Mouse (Mus musculus) hindlimb bud, embryonic 11.5 days (tissue): ENCODE measurements at regions not wholly inside any gene's neighbourhood (a gene's known extent, or its start where the extent isn't known, plus 50 kb on each side); places are given as distances from the start of the nearest gene placed in this dataset.

Source experiments
- DNase-seq: peaks from one replicate; pipeline ENCODE4 v3.0.0-alpha.2; 2012; ENCODE audit warnings: low read depth, low spot score; ENCODE audit errors: extremely low spot score

DNA sequence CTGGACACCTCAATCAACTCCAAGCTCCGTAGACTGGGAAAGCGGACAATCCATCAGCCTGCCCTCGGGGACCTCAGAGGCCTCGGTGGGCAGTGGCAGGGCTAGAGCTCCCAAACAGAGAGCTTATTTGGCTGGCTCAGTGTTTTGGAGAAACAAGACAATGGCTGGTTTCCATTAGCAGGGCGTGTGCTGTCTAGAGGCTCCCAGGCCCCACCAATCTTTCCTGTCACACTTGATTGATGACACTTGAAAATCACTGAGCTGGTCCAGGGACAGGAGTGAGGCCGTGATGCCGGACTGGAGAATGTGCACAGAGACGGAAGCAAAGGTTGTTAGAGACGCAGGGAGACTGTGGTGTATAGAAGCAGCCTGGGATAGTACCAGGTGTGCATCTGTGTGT is 159.4 kb upstream of the 3110018I06Rik start:
- no peak for DNase-seq

- no peak for DNase-seq
Measured at GRCm38 (mm10) chr12:107334366-107334765, 154.1 kb upstream of the 3110018I06Rik start.

- DNase-seq, result no peak
Measured at GRCm38 (mm10) chr12:107335106-107335505, 153.3 kb upstream of the 3110018I06Rik start.

GRCm38 (mm10) chr12:107338758-107339157 is 149.7 kb upstream of the 3110018I06Rik start:
- DNase-seq, result no peak

DNA sequence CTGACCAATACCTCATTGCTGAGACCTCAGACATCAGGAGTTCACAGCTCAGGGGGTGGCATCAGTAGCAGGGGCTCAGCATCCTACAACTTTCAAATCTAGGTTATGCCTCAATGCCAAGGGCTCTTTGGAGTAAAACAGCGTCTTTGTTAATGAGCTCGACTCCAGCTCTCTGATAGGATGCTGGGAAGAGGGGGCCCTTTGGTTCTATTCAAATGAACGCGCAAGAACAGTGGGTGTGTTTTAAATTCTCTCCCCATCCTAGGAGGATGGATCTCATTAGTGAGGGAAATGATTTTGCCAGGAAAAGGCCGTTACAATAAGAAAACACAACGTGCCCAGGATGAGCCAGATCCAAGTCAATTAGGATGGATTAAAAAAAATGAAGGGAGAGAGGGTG is 132.2 kb upstream of the 3110018I06Rik start:
- no peak for DNase-seq

DNA sequence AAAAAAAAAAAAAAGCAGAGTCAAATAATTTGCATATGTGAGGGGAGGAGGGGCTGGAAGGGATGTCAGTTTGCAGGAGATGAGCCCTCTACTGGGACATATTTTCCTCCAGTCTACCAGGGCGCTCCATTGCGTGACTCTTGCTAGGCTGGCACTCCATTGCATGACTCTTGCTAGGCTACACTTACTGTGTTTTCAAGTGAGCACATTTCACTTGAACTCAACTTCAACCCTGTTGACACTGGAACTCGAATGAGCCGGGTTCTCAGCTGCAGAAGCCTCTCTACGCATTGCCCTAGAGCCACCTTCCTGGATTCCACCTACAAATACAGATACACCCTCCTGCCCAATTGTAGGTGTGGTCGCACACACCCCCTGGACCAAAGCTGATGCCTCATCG is 131.5 kb upstream of the 3110018I06Rik start:
- no peak for DNase-seq

DNA sequence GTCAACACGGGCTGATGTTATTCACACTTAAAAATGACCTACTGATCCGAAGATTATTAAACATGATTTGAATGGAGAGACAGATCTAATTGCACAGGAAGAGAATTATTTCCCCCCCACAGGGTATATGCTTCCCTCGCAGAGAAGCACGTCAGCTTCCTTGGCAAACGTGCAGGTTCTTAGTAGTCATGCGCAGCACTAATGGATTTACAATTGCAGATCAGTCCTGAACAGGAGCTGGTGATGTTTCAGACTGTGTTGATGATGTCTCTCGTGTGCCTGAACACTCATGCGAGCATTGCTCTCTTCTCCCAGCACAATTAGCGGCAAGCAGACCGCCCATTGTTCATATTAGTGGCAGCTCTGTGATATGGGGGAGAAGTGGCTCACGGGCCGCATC is 127.9 kb upstream of the 3110018I06Rik start:
- DNase-seq, result no peak

DNA sequence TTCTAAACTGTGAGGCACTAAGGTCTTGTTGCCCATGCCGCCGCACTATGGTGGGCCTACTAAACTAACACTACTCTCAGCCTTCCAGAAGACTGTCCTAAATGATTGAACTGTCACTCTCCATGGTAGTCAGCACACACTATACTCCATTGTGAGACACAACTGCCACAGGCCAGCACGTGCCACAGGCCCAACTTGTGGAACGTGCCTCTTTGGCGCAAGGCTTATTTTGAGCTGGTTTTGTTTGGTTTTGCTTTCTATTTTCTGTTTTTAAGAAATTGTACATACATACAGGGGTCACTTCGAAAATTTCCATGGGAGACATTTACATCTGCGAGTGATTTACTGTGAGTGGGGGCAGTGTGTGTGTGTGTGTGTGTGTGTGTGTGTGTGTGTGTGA is 126.8 kb upstream of the 3110018I06Rik start:
- no peak for DNase-seq

- DNase-seq, result no peak
Measured at GRCm38 (mm10) chr12:107362120-107362519, 126.3 kb upstream of the 3110018I06Rik start.

GRCm38 (mm10) chr12:107372254-107372653 is 116.2 kb upstream of the 3110018I06Rik start:
- no peak for DNase-seq

DNA sequence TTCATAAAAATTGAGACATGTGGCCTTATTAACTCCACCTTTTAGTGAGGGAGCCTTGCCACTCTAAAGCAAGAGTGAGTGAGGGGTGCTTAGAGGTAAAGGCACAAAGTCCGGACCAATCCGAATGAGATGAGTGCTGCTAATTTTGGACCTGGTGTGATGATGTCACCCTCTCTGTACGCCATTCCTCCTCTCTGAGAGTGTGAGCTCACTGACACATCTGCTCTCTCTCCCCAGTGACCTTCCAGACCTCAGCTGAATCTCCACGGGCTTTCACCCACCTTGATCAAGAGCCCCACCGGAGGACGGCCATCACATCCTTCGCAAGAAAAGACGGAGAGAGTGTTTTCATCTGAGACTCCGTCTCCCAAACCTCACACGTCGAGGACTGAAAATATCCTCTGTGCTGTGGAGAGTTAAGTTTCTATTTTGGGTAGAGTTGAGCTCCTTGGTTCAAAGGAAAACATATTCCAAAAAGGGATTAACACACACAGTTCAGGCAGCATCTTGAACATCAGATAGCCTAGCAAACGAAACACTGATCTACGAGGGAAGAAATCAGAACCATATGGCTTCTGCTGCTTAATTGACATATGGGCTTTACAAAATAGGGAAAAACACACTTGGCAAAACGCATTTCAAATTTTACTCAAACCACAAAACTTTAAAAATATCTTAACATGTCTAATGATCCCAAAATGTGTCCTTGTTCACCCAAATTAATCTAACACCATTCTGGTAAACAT is 96.2 kb upstream of the 3110018I06Rik start:
- DNase-seq, result no peak

DNA sequence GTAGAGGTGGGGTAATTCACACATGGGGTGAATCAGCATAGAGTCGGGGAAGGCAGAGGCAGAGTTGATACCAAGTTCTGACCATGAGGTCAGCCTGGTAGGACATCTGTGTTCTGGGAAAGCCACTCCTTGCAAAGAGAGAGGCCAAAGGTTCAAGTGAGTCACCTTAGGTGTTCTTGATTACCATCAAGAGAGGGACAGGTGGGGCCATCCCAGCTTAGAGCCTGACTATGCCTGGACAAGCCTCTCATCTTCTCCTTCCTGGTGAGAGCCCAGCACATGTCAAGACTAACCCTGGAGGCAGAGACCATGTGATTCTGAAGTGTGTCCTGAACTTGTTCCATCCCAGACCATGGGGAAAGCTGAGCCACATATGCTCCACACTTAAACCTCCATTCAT is 94.0 kb upstream of the 3110018I06Rik start:
- no peak for DNase-seq

DNA sequence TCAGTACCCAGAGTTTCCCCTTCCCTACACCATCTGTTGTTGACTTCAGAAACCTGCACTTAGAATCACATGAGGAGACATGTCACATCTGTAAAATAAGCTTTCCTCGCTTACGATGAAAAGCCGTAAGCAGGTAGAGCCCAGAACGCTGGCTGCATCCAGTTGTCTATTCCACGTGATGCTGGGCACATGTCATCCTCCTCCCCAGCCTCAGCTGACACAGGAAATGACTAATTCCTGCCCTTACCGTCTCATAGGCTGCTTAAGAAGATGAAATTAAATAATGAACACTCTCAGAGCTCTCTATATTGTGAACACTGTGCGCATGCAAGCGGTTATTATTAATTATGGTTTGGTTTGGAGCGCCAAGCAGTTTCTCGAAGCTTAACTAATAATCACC is 83.6 kb upstream of the 3110018I06Rik start:
- no peak for DNase-seq

GRCm38 (mm10) chr12:107423923-107424322 is 64.5 kb upstream of the 3110018I06Rik start:
- DNase-seq, result no peak

- no peak for DNase-seq
Measured at GRCm38 (mm10) chr12:107438506-107438905, 49.9 kb upstream of the 3110018I06Rik start.
